Mouse (Mus musculus): Measurements from ENCODE around the gene Rxrb. TPM values are rescaled to one million over a fixed set of nuclear protein-coding genes. Genes with fewer than 3 reads are reported as not detected.

Gene Rxrb
- polyA plus RNA-seq, 1 experiment from 2014 or later = 25.1 TPM

GRCm38 (mm10) chr17:34023678-34024077 is 7.9 kb upstream of the Rxrb start:
- WGBS = 68% methylated on average over 9 of the region's 9 CpGs
- H3K36me3 ChIP-seq (ENCODE audit: control insufficient read depth, insufficient read depth, low read length) = peaks cover 24% of the 10 kb centered on the region
- peak overlapping the region; percentile 97; the same call in 1 of the 2 replicates for H3K27ac ChIP-seq (ENCODE audit: low read depth, low read length)
- no peak for ATAC-seq (ENCODE audit: insufficient read depth, low FRiP score, low TSS enrichment)
- H3K4me1 ChIP-seq (ENCODE audit: control insufficient read depth, insufficient read depth, low read length) = peaks cover 27% of the 10 kb centered on the region
- H3K4me3 ChIP-seq (ENCODE audit: low read depth, low read length) = peak overlapping the region; percentile 95
- peak overlapping the region; percentile 90 for H3K4me2 ChIP-seq (ENCODE audit: low read depth)
- no peaks in the 10 kb centered on the region for H3K27me3 ChIP-seq (ENCODE audit: control insufficient read depth, insufficient read depth, low read length)
- DNase-seq (ENCODE audit: low spot score) = no peak
- no peak overlapping the region for H3K9ac ChIP-seq (ENCODE audit: low read length)
- H3K9me3 ChIP-seq (ENCODE audit: control insufficient read depth, low read length) = peaks cover 5% of the 10 kb centered on the region

- Histone ChIP-seq H3K9ac (ENCODE audit: low read length) (peak within 1 kb of the TSS; percentile 98), H3K4me2 (ENCODE audit: low read depth) (peak within 1 kb of the TSS; percentile 90), H3K27me3 (ENCODE audit: control insufficient read depth, insufficient read depth, low read length) (no peaks in the 10 kb centered on the region), H3K9me3 (ENCODE audit: control insufficient read depth, low read length) (peaks cover 5% of the 10 kb centered on the region), H3K36me3 (ENCODE audit: control insufficient read depth, insufficient read depth, low read length) (peaks cover 30% of the 10 kb centered on the region), H3K4me1 (ENCODE audit: control insufficient read depth, insufficient read depth, low read length) (peaks cover 33% of the 10 kb centered on the region), H3K4me3 (ENCODE audit: low read depth, low read length) (peak within 1 kb of the TSS; percentile 95), H3K27ac (ENCODE audit: low read depth, low read length) (peak within 1 kb of the TSS; percentile 97)
- 0% methylated on average over 30 of the region's 58 CpGs for WGBS
- ATAC-seq (ENCODE audit: insufficient read depth, low FRiP score, low TSS enrichment) (peak; percentile 54), DNase-seq (ENCODE audit: low spot score) (peak; percentile 92)
These were observed 7.2 kb upstream of the Rxrb start, which contains the start of gene Ring1 for GRCm38 (mm10) chr17:34024317-34024821. Gene Ring1, minus strand, starts transcription at chr17:34024680.

GRCm38 (mm10) chr17:34024861-34025755 is 6.5 kb upstream of the Rxrb start:
- Histone ChIP-seq H3K36me3 (ENCODE audit: control insufficient read depth, insufficient read depth, low read length) (peaks cover 36% of the 10 kb centered on the region), H3K27ac (ENCODE audit: low read depth, low read length) (peak overlapping the region; percentile 97), H3K9ac (ENCODE audit: low read length) (peak overlapping the region; percentile 98), H3K27me3 (ENCODE audit: control insufficient read depth, insufficient read depth, low read length) (no peaks in the 10 kb centered on the region), H3K4me1 (ENCODE audit: control insufficient read depth, insufficient read depth, low read length) (peaks cover 40% of the 10 kb centered on the region), H3K9me3 (ENCODE audit: control insufficient read depth, low read length) (peaks cover 4% of the 10 kb centered on the region), H3K4me2 (ENCODE audit: low read depth) (peak overlapping the region; percentile 90), H3K4me3 (ENCODE audit: low read depth, low read length) (peak overlapping the region; percentile 95)
- peak; percentile 82 for DNase-seq (ENCODE audit: low spot score)
- whole genome bisulfite sequencing = under 1% methylated on average over 54 of the region's 57 CpGs
- peak; percentile 52 for ATAC-seq (ENCODE audit: insufficient read depth, low FRiP score, low TSS enrichment)

- peak overlapping the region; percentile 98 for H3K9ac ChIP-seq (ENCODE audit: low read length)
These were observed 5.9 kb upstream of the Rxrb start for GRCm38 (mm10) chr17:34025756-34026151.

GRCm38 (mm10) chr17:34026221-34026620 is 5.4 kb upstream of the Rxrb start:
- Histone ChIP-seq H3K4me1 (ENCODE audit: control insufficient read depth, insufficient read depth, low read length) (peaks cover 46% of the 10 kb centered on the region), H3K4me2 (ENCODE audit: low read depth) (peak overlapping the region; percentile 90), H3K27ac (ENCODE audit: low read depth, low read length) (peak overlapping the region; percentile 97), H3K4me3 (ENCODE audit: low read depth, low read length) (peak overlapping the region; percentile 95), H3K27me3 (ENCODE audit: control insufficient read depth, insufficient read depth, low read length) (no peaks in the 10 kb centered on the region), H3K9me3 (ENCODE audit: control insufficient read depth, low read length) (peaks cover 2% of the 10 kb centered on the region; the same call in 1 of the 2 replicates), H3K9ac (ENCODE audit: low read length) (peak overlapping the region; percentile 73), H3K36me3 (ENCODE audit: control insufficient read depth, insufficient read depth, low read length) (peaks cover 32% of the 10 kb centered on the region)
- WGBS = 19% methylated on average over 2 of the region's 2 CpGs
- ATAC-seq (ENCODE audit: insufficient read depth, low FRiP score, low TSS enrichment) = no peak; the same call in 1 of the 2 replicates
- no peak for DNase-seq (ENCODE audit: low spot score)

More at GRCm38 (mm10) chr17:34025756-34026151, 5.9 kb upstream of the Rxrb start:
- H3K27ac ChIP-seq (ENCODE audit: low read depth, low read length) = peak overlapping the region; percentile 97
- WGBS = 2% methylated on average over 7 of the region's 7 CpGs
- peaks cover 2% of the 10 kb centered on the region for H3K9me3 ChIP-seq (ENCODE audit: control insufficient read depth, low read length)
- H3K4me1 ChIP-seq (ENCODE audit: control insufficient read depth, insufficient read depth, low read length) = peaks cover 46% of the 10 kb centered on the region
- no peaks in the 10 kb centered on the region for H3K27me3 ChIP-seq (ENCODE audit: control insufficient read depth, insufficient read depth, low read length)
- peak overlapping the region; percentile 95 for H3K4me3 ChIP-seq (ENCODE audit: low read depth, low read length)
- H3K36me3 ChIP-seq (ENCODE audit: control insufficient read depth, insufficient read depth, low read length) = peaks cover 35% of the 10 kb centered on the region
- peak overlapping the region; percentile 90 for H3K4me2 ChIP-seq (ENCODE audit: low read depth)
- peak; percentile 60 for ATAC-seq (ENCODE audit: insufficient read depth, low FRiP score, low TSS enrichment)
- peak; percentile 92 for DNase-seq (ENCODE audit: low spot score)

- Histone ChIP-seq H3K4me1 (ENCODE audit: control insufficient read depth, insufficient read depth, low read length) (peaks cover 46% of the 10 kb centered on the region), H3K4me2 (ENCODE audit: low read depth) (peak overlapping the region; percentile 90), H3K27me3 (ENCODE audit: control insufficient read depth, insufficient read depth, low read length) (no peaks in the 10 kb centered on the region), H3K4me3 (ENCODE audit: low read depth, low read length) (peak overlapping the region; percentile 95), H3K36me3 (ENCODE audit: control insufficient read depth, insufficient read depth, low read length) (peaks cover 23% of the 10 kb centered on the region), H3K27ac (ENCODE audit: low read depth, low read length) (peak overlapping the region; percentile 97), H3K9me3 (ENCODE audit: control insufficient read depth, low read length) (no peaks in the 10 kb centered on the region), H3K9ac (ENCODE audit: low read length) (peak overlapping the region; percentile 73)
- DNase-seq (ENCODE audit: low spot score) = no peak
- WGBS = 3% methylated on average over 36 of the region's 36 CpGs
- ATAC-seq (ENCODE audit: insufficient read depth, low FRiP score, low TSS enrichment) = no peak
These were observed 4.5 kb upstream of the Rxrb start for GRCm38 (mm10) chr17:34026917-34027655.

- H3K4me3 ChIP-seq (ENCODE audit: low read depth, low read length) = peak within 1 kb of the TSS; percentile 95
- ATAC-seq (ENCODE audit: insufficient read depth, low FRiP score, low TSS enrichment) (peak; percentile 51), DNase-seq (ENCODE audit: low spot score) (peak; percentile 95)
- H3K9ac ChIP-seq (ENCODE audit: low read length) = peak within 1 kb of the TSS; percentile 73
- no peaks in the 10 kb centered on the region for H3K27me3 ChIP-seq (ENCODE audit: control insufficient read depth, insufficient read depth, low read length)
- H3K36me3 ChIP-seq (ENCODE audit: control insufficient read depth, insufficient read depth, low read length) = peaks cover 18% of the 10 kb centered on the region
- peaks cover 47% of the 10 kb centered on the region for H3K4me1 ChIP-seq (ENCODE audit: control insufficient read depth, insufficient read depth, low read length)
- WGBS = under 1% methylated on average over 43 of the region's 49 CpGs
- peak within 1 kb of the TSS; percentile 90 for H3K4me2 ChIP-seq (ENCODE audit: low read depth)
- peak within 1 kb of the TSS; percentile 97 for H3K27ac ChIP-seq (ENCODE audit: low read depth, low read length)
- no peaks in the 10 kb centered on the region for H3K9me3 ChIP-seq (ENCODE audit: control insufficient read depth, low read length)
These were observed 3.9 kb upstream of the Rxrb start, which contains the start of gene H2-Ke6 for GRCm38 (mm10) chr17:34027656-34028223. Gene H2-Ke6, minus strand, starts transcription at chr17:34028060.

All from neural tube, embryonic 11.5 days (tissue).